Mouse (Mus musculus): Measurements from ENCODE around the gene 4930415O20Rik. TPM values are rescaled to one million over a fixed set of nuclear protein-coding genes. Genes with fewer than 3 reads are reported as not detected.

Gene 4930415O20Rik
- polyA plus RNA-seq (2016; fragmentation: Nextera tagmentation; extraction: Ambion mirVana), result not detected in 2 replicates

- Histone ChIP-seq H3K27ac (no peak within 1 kb of the TSS), H3K27me3 (replicated peaks) (no peaks in the 10 kb centered on the region), H3K4me2 (no peak within 1 kb of the TSS), H3K9me3 (replicated peaks) (no peaks in the 10 kb centered on the region), H3K4me1 (peaks cover 22% of the 10 kb centered on the region), H3K4me3 (no peak within 1 kb of the TSS), H3K9ac (no peak within 1 kb of the TSS), H3K36me3 (peaks cover 2% of the 10 kb centered on the region)
- no peak for ATAC-seq
- WGBS (ENCODE audit: insufficient replicate concordance), result 59% methylated on average over 10 of the region's 10 CpGs
These were observed at the start of gene 4930415O20Rik, which contains the start of gene Ccnt1 for GRCm38 (mm10) chr15:98570873-98571538. 4930415O20Rik (plus strand) TSS chr15:98571004. Ccnt1 (minus strand) TSS chr15:98570923.

- H3K4me3 ChIP-seq, result no peak overlapping the region
- ATAC-seq, result no peak
- peaks cover 81% of the 10 kb centered on the region for H3K36me3 ChIP-seq
- H3K4me1 ChIP-seq, result peaks cover 17% of the 10 kb centered on the region
- H3K4me2 ChIP-seq, result no peak overlapping the region
- H3K9ac ChIP-seq, result no peak overlapping the region
- WGBS (ENCODE audit: insufficient replicate concordance), result 80% methylated on average over 3 of the region's 3 CpGs
- H3K9me3 ChIP-seq (replicated peaks), result no peaks in the 10 kb centered on the region
- H3K27ac ChIP-seq, result no peak overlapping the region
- no peaks in the 10 kb centered on the region for H3K27me3 ChIP-seq (replicated peaks)
These were observed 49.6 kb upstream of the 4930415O20Rik start for GRCm38 (mm10) chr15:98521245-98521644.

GRCm38 (mm10) chr15:98526057-98526456 lies 44.7 kb upstream of the 4930415O20Rik start:
- Histone ChIP-seq H3K9ac (0 out of 2 replicates have a peak overlapping the region, but pooled peaks have one; percentile 12), H3K4me1 (peaks cover 35% of the 10 kb centered on the region), H3K9me3 (replicated peaks) (no peaks in the 10 kb centered on the region), H3K36me3 (peaks cover 99% of the 10 kb centered on the region), H3K4me2 (peak overlapping the region; percentile 35), H3K27ac (peak overlapping the region; percentile 21), H3K27me3 (replicated peaks) (no peaks in the 10 kb centered on the region), H3K4me3 (no peak overlapping the region)
- peak; percentile 89 for ATAC-seq
- 56% methylated on average over 5 of the region's 5 CpGs for WGBS (ENCODE audit: insufficient replicate concordance)

GRCm38 (mm10) chr15:98527056-98527771 lies 43.6 kb upstream of the 4930415O20Rik start:
- no peak overlapping the region for H3K4me3 ChIP-seq
- H3K9me3 ChIP-seq (replicated peaks), result no peaks in the 10 kb centered on the region
- 93% methylated on average over 5 of the region's 5 CpGs for WGBS (ENCODE audit: insufficient replicate concordance)
- ATAC-seq, result no peak
- peaks cover 98% of the 10 kb centered on the region for H3K36me3 ChIP-seq
- H3K4me2 ChIP-seq, result no peak overlapping the region
- H3K27ac ChIP-seq, result no peak overlapping the region
- peaks cover 46% of the 10 kb centered on the region for H3K4me1 ChIP-seq
- H3K9ac ChIP-seq, result no peak overlapping the region
- no peaks in the 10 kb centered on the region for H3K27me3 ChIP-seq (replicated peaks)

GRCm38 (mm10) chr15:98528066-98528563 lies 42.7 kb upstream of the 4930415O20Rik start:
- Histone ChIP-seq H3K4me1 (peaks cover 54% of the 10 kb centered on the region), H3K27me3 (replicated peaks) (no peaks in the 10 kb centered on the region), H3K4me3 (no peak overlapping the region), H3K9ac (no peak overlapping the region), H3K27ac (no peak overlapping the region), H3K36me3 (peaks cover 93% of the 10 kb centered on the region), H3K4me2 (no peak overlapping the region), H3K9me3 (replicated peaks) (no peaks in the 10 kb centered on the region)
- ATAC-seq, result no peak
- 82% methylated on average over 5 of the region's 5 CpGs for WGBS (ENCODE audit: insufficient replicate concordance)

- H3K4me3 ChIP-seq, result peak overlapping the region; percentile 89
- peaks cover 43% of the 10 kb centered on the region for H3K4me1 ChIP-seq
- H3K9ac ChIP-seq, result peak overlapping the region; percentile 90
- peak overlapping the region; percentile 74 for H3K27ac ChIP-seq
- no peaks in the 10 kb centered on the region for H3K9me3 ChIP-seq (replicated peaks)
- WGBS (ENCODE audit: insufficient replicate concordance), result 19% methylated on average over 5 of the region's 5 CpGs
- H3K4me2 ChIP-seq, result peak overlapping the region; percentile 87
- ATAC-seq, result no peak
- H3K36me3 ChIP-seq, result peaks cover 53% of the 10 kb centered on the region
- no peaks in the 10 kb centered on the region for H3K27me3 ChIP-seq (replicated peaks)
These were observed 38.5 kb upstream of the 4930415O20Rik start for GRCm38 (mm10) chr15:98532281-98532680.

GRCm38 (mm10) chr15:98533035-98533531 lies 37.7 kb upstream of the 4930415O20Rik start:
- no peak for ATAC-seq
- Histone ChIP-seq H3K9me3 (replicated peaks) (no peaks in the 10 kb centered on the region), H3K4me1 (peaks cover 35% of the 10 kb centered on the region), H3K4me2 (peak overlapping the region; percentile 87), H3K9ac (peak overlapping the region; percentile 90), H3K27me3 (replicated peaks) (no peaks in the 10 kb centered on the region), H3K4me3 (peak overlapping the region; percentile 89), H3K27ac (peak overlapping the region; percentile 74), H3K36me3 (peaks cover 51% of the 10 kb centered on the region)
- WGBS (ENCODE audit: insufficient replicate concordance), result under 1% methylated on average over 18 of the region's 18 CpGs

- H3K9ac ChIP-seq, result peak within 1 kb of the TSS; percentile 90
- peak within 1 kb of the TSS; percentile 87 for H3K4me2 ChIP-seq
- H3K36me3 ChIP-seq, result peaks cover 48% of the 10 kb centered on the region
- under 1% methylated on average over 68 of the region's 70 CpGs for WGBS (ENCODE audit: insufficient replicate concordance)
- peak within 1 kb of the TSS; percentile 89 for H3K4me3 ChIP-seq
- H3K27ac ChIP-seq, result peak within 1 kb of the TSS; percentile 95
- ATAC-seq, result peak; percentile 99
- no peaks in the 10 kb centered on the region for H3K9me3 ChIP-seq (replicated peaks)
- H3K27me3 ChIP-seq (replicated peaks), result no peaks in the 10 kb centered on the region
- peaks cover 34% of the 10 kb centered on the region for H3K4me1 ChIP-seq
These were observed 36.8 kb upstream of the 4930415O20Rik start, which contains the start of gene Kansl2 for GRCm38 (mm10) chr15:98533881-98534627. Kansl2 (minus strand) TSS chr15:98534264.

GRCm38 (mm10) chr15:98535921-98536320 lies 34.9 kb upstream of the 4930415O20Rik start:
- no peak for ATAC-seq
- no peaks in the 10 kb centered on the region for H3K9me3 ChIP-seq (replicated peaks)
- H3K36me3 ChIP-seq, result peaks cover 47% of the 10 kb centered on the region
- no peak overlapping the region for H3K27ac ChIP-seq
- H3K4me3 ChIP-seq, result no peak overlapping the region
- no peaks in the 10 kb centered on the region for H3K27me3 ChIP-seq (replicated peaks)
- 77% methylated on average over 4 of the region's 4 CpGs for WGBS (ENCODE audit: insufficient replicate concordance)
- H3K9ac ChIP-seq, result no peak overlapping the region
- H3K4me1 ChIP-seq, result peaks cover 29% of the 10 kb centered on the region
- no peak overlapping the region for H3K4me2 ChIP-seq

- no peak overlapping the region for H3K4me2 ChIP-seq
- H3K36me3 ChIP-seq, result peaks cover 47% of the 10 kb centered on the region
- 81% methylated on average over 8 of the region's 8 CpGs for WGBS (ENCODE audit: insufficient replicate concordance)
- H3K27ac ChIP-seq, result no peak overlapping the region
- H3K9ac ChIP-seq, result no peak overlapping the region
- no peaks in the 10 kb centered on the region for H3K9me3 ChIP-seq (replicated peaks)
- H3K4me1 ChIP-seq, result peaks cover 27% of the 10 kb centered on the region
- H3K27me3 ChIP-seq (replicated peaks), result no peaks in the 10 kb centered on the region
- no peak for ATAC-seq
- H3K4me3 ChIP-seq, result no peak overlapping the region
These were observed 33.8 kb upstream of the 4930415O20Rik start for GRCm38 (mm10) chr15:98536828-98537510.

- peaks cover 22% of the 10 kb centered on the region for H3K4me1 ChIP-seq
- 63% methylated on average over 4 of the region's 4 CpGs for WGBS (ENCODE audit: insufficient replicate concordance)
- H3K27me3 ChIP-seq (replicated peaks), result no peaks in the 10 kb centered on the region
- ATAC-seq, result no peak
- H3K9ac ChIP-seq, result no peak overlapping the region
- H3K4me2 ChIP-seq, result no peak overlapping the region
- no peak overlapping the region for H3K27ac ChIP-seq
- no peak overlapping the region for H3K4me3 ChIP-seq
- H3K9me3 ChIP-seq (replicated peaks), result no peaks in the 10 kb centered on the region
- peaks cover 51% of the 10 kb centered on the region for H3K36me3 ChIP-seq
These were observed 32.9 kb upstream of the 4930415O20Rik start for GRCm38 (mm10) chr15:98537923-98538322.
